In the genomic region with DNA sequence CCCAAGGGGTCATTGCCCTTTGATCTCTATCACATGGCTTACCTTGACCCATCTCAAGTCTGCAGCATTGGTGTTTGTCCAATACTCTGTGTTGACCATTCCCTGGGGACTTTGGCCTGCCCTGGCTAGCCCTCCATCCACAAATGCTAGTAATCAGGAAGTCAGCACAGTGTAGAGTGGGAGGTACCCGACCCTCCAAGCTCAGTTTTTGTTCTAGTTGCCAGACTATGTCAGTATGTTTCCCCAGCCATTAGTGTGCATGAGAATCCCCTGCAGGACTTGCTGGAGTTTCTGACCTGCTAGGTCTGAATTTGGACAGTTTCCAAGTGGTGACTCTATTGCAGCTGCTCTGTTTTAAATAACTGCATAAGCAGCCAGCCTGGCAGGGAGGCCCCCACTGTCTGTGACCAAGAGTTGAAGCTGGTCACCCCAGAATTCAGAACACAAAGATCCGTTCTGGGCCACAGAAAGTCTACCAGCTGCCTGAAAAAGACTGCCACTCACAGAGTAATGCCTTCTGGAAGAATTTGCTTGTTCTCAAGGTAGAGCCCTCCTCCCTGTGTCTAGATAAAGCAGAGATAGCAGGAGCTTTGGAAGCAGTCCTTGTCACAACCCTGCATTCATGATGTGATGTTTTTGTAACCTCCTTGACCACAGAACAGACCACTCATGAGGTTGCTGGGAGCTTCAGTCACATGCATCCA, we compare ENCODE assay signal across 9 mouse cellular contexts.
DNase-seq lines count a peak whose midpoint lies in the region; ATAC-seq and TF ChIP-seq lines count a peak whose summit lies in the region.
"Had no signal": no experiment of that assay in that cellular context is flagged by ENCODE, and none has a peak within 500 bp of the region (broad histone marks: within the 10 kb centered on the region; RNA-seq: fewer than 3 reads in every experiment).

No protein-coding gene starts in this region.

- no peak overlapping the region for H3K4me2 ChIP-seq in embryonic facial prominence, embryonic 11.5 days (ENCODE audit: low read depth, low read length)
- no peak overlapping the region for H3K4me2 ChIP-seq in lung, postnatal 0 days (replicated peaks; ENCODE audit: low read depth, low read length)
- no peak overlapping the region for H3K4me2 ChIP-seq in kidney, postnatal 0 days (ENCODE audit: low read length)
- no peak overlapping the region for H3K4me2 ChIP-seq in stomach, embryonic 14.5 days (replicated peaks; ENCODE audit: low read depth, low read length)

- intact Hi-C loops in left cerebral cortex, postnatal 36 days (cut with DNase I) = no loop called here

- no peaks in the 10 kb centered on the region for H3K36me3 ChIP-seq in embryonic facial prominence, embryonic 11.5 days (replicated peaks; ENCODE audit: control insufficient read depth, insufficient read depth, low read depth, low read length)
- no peaks in the 10 kb centered on the region for H3K36me3 ChIP-seq in embryonic facial prominence, embryonic 10.5 days (replicated peaks)
- no peaks in the 10 kb centered on the region for H3K36me3 ChIP-seq in lung, postnatal 0 days (ENCODE audit: insufficient read depth, low read length)
- no peaks in the 10 kb centered on the region for H3K36me3 ChIP-seq in kidney, postnatal 0 days (ENCODE audit: insufficient read depth, low read length)
- H3K36me3 ChIP-seq in stomach, embryonic 14.5 days (ENCODE audit: control insufficient read depth, insufficient read depth, low read length) = no peaks in the 10 kb centered on the region

- TF ChIP-seq EP300 in lung, postnatal 0 days (IDR thresholded peaks at IDR 0.05) = no peak

- no peak overlapping the region for H3K4me3 ChIP-seq in embryonic facial prominence, embryonic 11.5 days (ENCODE audit: low read depth, low read length)
- H3K4me3 ChIP-seq in embryonic facial prominence, embryonic 10.5 days = no peak overlapping the region
- no peak overlapping the region for H3K4me3 ChIP-seq in lung, postnatal 0 days (ENCODE audit: low read depth, low read length)
- H3K4me3 ChIP-seq in kidney, postnatal 0 days (replicated peaks; ENCODE audit: low read depth, low read length) = no peak overlapping the region
- no peak overlapping the region for H3K4me3 ChIP-seq in stomach, embryonic 14.5 days (ENCODE audit: low read depth, low read length)

- DNase-seq in embryonic facial prominence, embryonic 11.5 days (ENCODE audit: low spot score) = no peak
- DNase-seq in embryonic facial prominence, embryonic 10.5 days (ENCODE audit: low spot score) = no peak
- DNase-seq in lung, postnatal 0 days (ENCODE audit: low spot score) = peak; percentile 27
- no peak for DNase-seq in lung, adult 18-20 months
- DNase-seq in kidney, postnatal 0 days (ENCODE audit: low spot score) = no peak
- no peak for DNase-seq in right cerebral cortex, postnatal 4 days
- DNase-seq in left cerebral cortex, postnatal 36 days (ENCODE audit: low spot score in 2 of 2) = no peak
- DNase-seq: adrenal gland, postnatal 36 days had no signal

- no peaks in the 10 kb centered on the region for H3K9me3 ChIP-seq in embryonic facial prominence, embryonic 11.5 days (replicated peaks; ENCODE audit: control insufficient read depth, low read length)
- no peaks in the 10 kb centered on the region for H3K9me3 ChIP-seq in embryonic facial prominence, embryonic 10.5 days
- H3K9me3 ChIP-seq in lung, postnatal 0 days (ENCODE audit: low read length) = no peaks in the 10 kb centered on the region
- no peaks in the 10 kb centered on the region for H3K9me3 ChIP-seq in kidney, postnatal 0 days (replicated peaks; ENCODE audit: low read length)
- no peaks in the 10 kb centered on the region for H3K9me3 ChIP-seq in stomach, embryonic 14.5 days (ENCODE audit: control insufficient read depth, low read depth, low read length)

- H3K9ac ChIP-seq in embryonic facial prominence, embryonic 11.5 days (replicated peaks; ENCODE audit: low read length) = no peak overlapping the region
- H3K9ac ChIP-seq in lung, postnatal 0 days (replicated peaks; ENCODE audit: low read depth) = no peak overlapping the region
- no peak overlapping the region for H3K9ac ChIP-seq in kidney, postnatal 0 days (ENCODE audit: low read depth, low read length)
- no peak overlapping the region for H3K9ac ChIP-seq in stomach, embryonic 14.5 days (replicated peaks; ENCODE audit: low read depth, low read length)

- TF ChIP-seq CTCF in lung, postnatal 0 days (IDR thresholded peaks at IDR 0.05) = no peak
- no peak for TF ChIP-seq CTCF in kidney, postnatal 0 days (IDR thresholded peaks at IDR 0.05; ENCODE audit: low read depth)

- 41% methylated on average over 2 of the region's 2 CpGs for WGBS in embryonic facial prominence, embryonic 11.5 days
- 46% methylated on average over 2 of the region's 2 CpGs for WGBS in embryonic facial prominence, embryonic 10.5 days
- WGBS in lung, postnatal 0 days = 26% methylated on average over 2 of the region's 2 CpGs
- WGBS in kidney, postnatal 0 days = 33% methylated on average over 2 of the region's 2 CpGs
- WGBS in stomach, embryonic 14.5 days = 22% methylated on average over 2 of the region's 2 CpGs

- no peak overlapping the region for H3K27ac ChIP-seq in embryonic facial prominence, embryonic 11.5 days (replicated peaks; ENCODE audit: low read depth, low read length)
- H3K27ac ChIP-seq in embryonic facial prominence, embryonic 10.5 days (replicated peaks) = no peak overlapping the region
- no peak overlapping the region for H3K27ac ChIP-seq in lung, postnatal 0 days (ENCODE audit: low read length)
- H3K27ac ChIP-seq in kidney, postnatal 0 days = no peak overlapping the region
- 0 out of 2 replicates have a peak overlapping the region, but pooled peaks have one; percentile 44 for H3K27ac ChIP-seq in stomach, embryonic 14.5 days (ENCODE audit: low read length)

- H3K4me1 ChIP-seq in embryonic facial prominence, embryonic 11.5 days (ENCODE audit: control insufficient read depth, insufficient read depth, low read length) = no peaks in the 10 kb centered on the region
- H3K4me1 ChIP-seq in embryonic facial prominence, embryonic 10.5 days = peaks cover 21% of the 10 kb centered on the region
- H3K4me1 ChIP-seq in lung, postnatal 0 days (ENCODE audit: insufficient read depth, low read depth, low read length) = 0 out of 2 replicates have a peak, but pooled peaks cover 7% of the 10 kb centered on the region
- 0 out of 2 replicates have a peak, but pooled peaks cover 7% of the 10 kb centered on the region for H3K4me1 ChIP-seq in kidney, postnatal 0 days (replicated peaks; ENCODE audit: insufficient read depth, low read length)
- H3K4me1 ChIP-seq in stomach, embryonic 14.5 days (ENCODE audit: control insufficient read depth, insufficient read depth, low read length) = peaks cover 7% of the 10 kb centered on the region

- ATAC-seq in embryonic facial prominence, embryonic 11.5 days (replicated peaks; ENCODE audit: insufficient number of reproducible peaks, low FRiP score, low TSS enrichment, low read depth) = 0 out of 2 replicates have a peak, but pooled peaks have one; percentile 39
- ATAC-seq in lung, postnatal 0 days = no peak
- 0 out of 2 replicates have a peak, but pooled peaks have one; percentile 48 for ATAC-seq in kidney, postnatal 0 days (replicated peaks; ENCODE audit: low FRiP score, low read depth)
- peak; percentile 81 for ATAC-seq in stomach, embryonic 14.5 days (ENCODE audit: insufficient number of reproducible peaks, insufficient read depth, low FRiP score, low read depth)

- H3K27me3 ChIP-seq in embryonic facial prominence, embryonic 11.5 days (ENCODE audit: control insufficient read depth, insufficient read depth, low read length) = no peaks in the 10 kb centered on the region
- no peaks in the 10 kb centered on the region for H3K27me3 ChIP-seq in embryonic facial prominence, embryonic 10.5 days (replicated peaks; ENCODE audit: low read depth, poor library complexity, severe bottlenecking)
- no peaks in the 10 kb centered on the region for H3K27me3 ChIP-seq in lung, postnatal 0 days (replicated peaks; ENCODE audit: insufficient read depth, low read length)
- H3K27me3 ChIP-seq in kidney, postnatal 0 days (ENCODE audit: insufficient read depth, low read length) = no peaks in the 10 kb centered on the region
- no peaks in the 10 kb centered on the region for H3K27me3 ChIP-seq in stomach, embryonic 14.5 days (ENCODE audit: control insufficient read depth, insufficient read depth, low read length)
